Mouse (Mus musculus) heart, embryonic 10.5 days (tissue): ENCODE data around the gene Gm20388. TPM values are rescaled to one million over a fixed set of nuclear protein-coding genes. Genes with fewer than 3 reads are reported as not detected.
A peak's percentile ranks its signal among the peaks of the same experiment; 100 is the strongest.

ENCODE experiments used
- DNase-seq: peaks from one replicate; pipeline ENCODE4 v3.0.0-alpha.2; 2017; ENCODE audit warnings: low spot score
- H3K27ac ChIP-seq: fragments of 300-500 bp; sonication (generic); 2 replicates; pipeline ENCODE4 v1.5.1; 2016; ENCODE audit warnings: mild to moderate bottlenecking
- H3K27me3 ChIP-seq: fragments of 300-500 bp; sonication (generic); 2 replicates; pipeline ENCODE4 v1.6.1; 2016; ENCODE audit warnings: mild to moderate bottlenecking; ENCODE audit not compliant: poor library complexity, insufficient read depth, severe bottlenecking
- H3K36me3 ChIP-seq: fragments of 300-500 bp; sonication (generic); 2 replicates; pipeline ENCODE4 v1.6.1; 2016; ENCODE audit warnings: mild to moderate bottlenecking, moderate library complexity
- H3K4me1 ChIP-seq: fragments of 300-500 bp; sonication (generic); 2 replicates; pipeline ENCODE4 v1.6.1; 2016; ENCODE audit warnings: mild to moderate bottlenecking
- H3K4me3 ChIP-seq: fragments of 300-500 bp; sonication (generic); 2 replicates; pipeline ENCODE4 v1.5.1; 2016; ENCODE audit warnings: mild to moderate bottlenecking, moderate library complexity
- H3K9me3 ChIP-seq: fragments of 300-500 bp; sonication (generic); 2 replicates; pipeline ENCODE4 v1.6.1; 2016; ENCODE audit warnings: mild to moderate bottlenecking, moderate library complexity
- WGBS: fragments of 180-500 bp; shearing (Covaris S2); methylation state at CpG from one replicate; pipeline ENCODE4 v1.1.7; 2016; 5-methylcytosine and 5-hydroxymethylcytosine counted together
- polyA plus RNA-seq: library from polyadenylated mRNA; unstranded; fragments of >200 nt; fragmentation: Nextera tagmentation; extraction: Ambion mirVana; gene quantifications from 2 replicates; pipeline ENCODE4 v1.2.1, GENCODE M21; 2016

Gm20388 gene
- polyA plus RNA-seq, 1 experiment from 2014 or later = 4.5 TPM

DNA sequence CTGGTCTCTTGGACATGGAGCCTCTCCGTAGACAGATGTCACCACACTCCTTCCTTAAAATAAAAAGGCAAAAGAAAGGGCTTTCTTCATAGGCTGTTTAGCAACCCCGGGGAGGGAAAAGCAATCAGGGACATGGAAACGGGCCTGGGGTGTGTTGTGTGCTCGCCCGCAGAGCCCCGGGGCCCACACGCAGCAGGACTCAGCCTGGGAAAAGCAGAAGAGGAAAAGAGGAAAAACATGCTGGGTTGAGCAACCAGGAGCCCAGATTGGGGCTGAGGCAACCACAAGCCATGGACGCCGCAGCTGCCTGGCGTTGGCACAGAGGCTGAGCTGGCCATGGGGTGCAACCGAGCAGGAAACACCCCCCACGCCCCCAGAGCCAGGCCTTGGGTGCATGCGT lies 775.4 kb downstream of the Gm20388 start:
- Histone ChIP-seq H3K36me3 (no peaks in the 10 kb centered on the region), H3K9me3 (no peaks in the 10 kb centered on the region), H3K27ac (no peak overlapping the region), H3K4me3 (no peak overlapping the region), H3K27me3 (peaks cover 67% of the 10 kb centered on the region), H3K4me1 (peaks cover 8% of the 10 kb centered on the region; the same call in 1 of the 2 replicates)
- no peak for DNase-seq
- WGBS = 79% methylated on average over 13 of the region's 13 CpGs

DNA sequence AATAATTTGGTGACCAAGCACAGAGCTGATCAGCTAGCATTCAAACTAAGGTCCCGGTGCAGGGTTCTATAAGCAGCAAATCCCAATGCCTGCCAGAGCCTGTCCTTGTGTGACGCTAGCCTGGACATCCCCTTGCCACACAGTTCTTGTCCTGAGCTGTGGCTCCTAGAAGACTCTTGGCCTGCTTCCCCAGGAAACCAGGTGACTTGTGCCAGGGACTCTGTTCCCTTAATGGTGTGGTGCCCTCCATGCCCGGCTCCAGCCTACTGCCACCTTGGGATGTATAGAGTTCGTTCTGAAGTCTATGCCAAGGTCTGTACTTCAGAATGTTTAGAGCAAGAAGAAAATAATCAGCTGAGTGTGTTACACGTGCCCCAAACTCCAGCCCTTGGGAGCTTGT lies 775.9 kb downstream of the Gm20388 start:
- 84% methylated on average over 5 of the region's 5 CpGs for WGBS
- DNase-seq = peak; percentile 73
- Histone ChIP-seq H3K9me3 (no peaks in the 10 kb centered on the region), H3K27me3 (peaks cover 67% of the 10 kb centered on the region), H3K27ac (no peak overlapping the region), H3K36me3 (no peaks in the 10 kb centered on the region), H3K4me1 (peaks cover 8% of the 10 kb centered on the region; the same call in 1 of the 2 replicates), H3K4me3 (no peak overlapping the region)

GRCm38 (mm10) chr8:120687786-120688185 lies 777.1 kb downstream of the Gm20388 start:
- no peak for DNase-seq
- 60% methylated on average over 8 of the region's 8 CpGs for WGBS
- H3K9me3 ChIP-seq = no peaks in the 10 kb centered on the region
- H3K4me3 ChIP-seq = no peak overlapping the region
- peaks cover 9% of the 10 kb centered on the region; the same call in 1 of the 2 replicates for H3K4me1 ChIP-seq
- no peak overlapping the region for H3K27ac ChIP-seq
- H3K27me3 ChIP-seq = peaks cover 57% of the 10 kb centered on the region
- no peaks in the 10 kb centered on the region for H3K36me3 ChIP-seq

DNA sequence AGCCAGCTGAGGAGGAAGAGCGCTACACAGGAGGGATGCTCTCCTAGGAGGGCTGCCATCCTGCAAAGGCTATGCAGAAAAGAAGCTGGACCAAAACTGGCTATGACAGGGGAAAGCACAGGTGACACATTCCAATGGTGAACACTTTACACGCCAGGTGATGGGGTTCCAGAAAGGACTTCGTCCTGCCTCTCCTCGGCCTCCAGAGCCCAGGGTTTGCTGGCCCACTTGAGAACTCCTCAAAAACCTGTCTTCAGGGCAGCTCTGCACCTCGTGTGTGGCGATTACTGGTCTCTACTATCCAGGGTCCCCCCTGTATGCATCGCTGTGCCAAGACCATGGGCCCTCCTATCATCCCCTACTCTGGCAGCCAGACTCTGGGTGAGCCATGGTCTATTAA lies 777.9 kb downstream of the Gm20388 start:
- peaks cover 12% of the 10 kb centered on the region; the same call in 1 of the 2 replicates for H3K4me1 ChIP-seq
- 83% methylated on average over 7 of the region's 7 CpGs for WGBS
- H3K4me3 ChIP-seq = no peak overlapping the region
- H3K36me3 ChIP-seq = no peaks in the 10 kb centered on the region
- H3K27ac ChIP-seq = no peak overlapping the region
- no peak for DNase-seq
- H3K9me3 ChIP-seq = no peaks in the 10 kb centered on the region
- peaks cover 56% of the 10 kb centered on the region for H3K27me3 ChIP-seq

- H3K27ac ChIP-seq = no peak overlapping the region
- peaks cover 24% of the 10 kb centered on the region for H3K27me3 ChIP-seq
- H3K4me1 ChIP-seq = peaks cover 36% of the 10 kb centered on the region
- WGBS = 49% methylated on average over 4 of the region's 4 CpGs
- H3K9me3 ChIP-seq = no peaks in the 10 kb centered on the region; the same call in 1 of the 2 replicates
- no peak overlapping the region for H3K4me3 ChIP-seq
- DNase-seq = no peak
- H3K36me3 ChIP-seq = no peaks in the 10 kb centered on the region
Observed at GRCm38 (mm10) chr8:120692934-120693333, 782.3 kb downstream of the Gm20388 start.

DNA sequence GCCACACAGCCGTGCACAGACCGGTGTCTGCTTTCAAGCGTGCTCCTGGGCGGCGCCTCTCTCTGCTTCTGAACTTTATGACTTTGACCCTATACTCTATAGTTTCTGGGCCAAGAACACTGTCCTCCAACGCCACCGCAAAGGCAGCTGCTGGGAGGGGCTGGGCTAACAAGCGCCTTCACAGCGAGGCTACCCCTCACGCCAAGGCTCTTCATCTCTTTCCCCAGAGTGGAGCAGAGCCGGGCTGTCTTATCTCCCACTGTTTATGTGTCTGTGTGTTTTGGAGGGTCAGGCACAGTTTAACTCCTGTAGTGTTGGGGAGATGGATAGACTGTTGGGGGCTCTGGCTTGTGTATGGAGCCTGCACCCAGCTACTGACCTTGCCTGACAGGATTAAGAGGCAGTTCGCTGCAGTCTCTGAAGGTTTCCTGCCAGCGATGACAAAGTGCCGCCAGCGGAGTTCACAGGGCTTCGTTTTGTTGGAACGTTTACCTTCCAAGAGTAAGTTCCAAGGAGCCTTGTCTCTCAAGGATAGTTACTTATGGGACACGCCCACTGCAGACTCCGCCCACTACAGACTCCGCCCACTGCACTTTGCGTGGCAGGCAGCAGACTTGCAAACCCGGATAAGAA lies 783.3 kb downstream of the Gm20388 start:
- H3K9me3 ChIP-seq = no peaks in the 10 kb centered on the region; the same call in 1 of the 2 replicates
- H3K4me3 ChIP-seq = peak overlapping the region; percentile 20
- no peaks in the 10 kb centered on the region for H3K36me3 ChIP-seq
- peak overlapping the region; percentile 6; the same call in 1 of the 2 replicates for H3K27ac ChIP-seq
- H3K27me3 ChIP-seq = peaks cover 13% of the 10 kb centered on the region; the same call in 1 of the 2 replicates
- peaks cover 36% of the 10 kb centered on the region for H3K4me1 ChIP-seq
- no peak for DNase-seq
- WGBS = 29% methylated on average over 22 of the region's 22 CpGs

GRCm38 (mm10) chr8:120696401-120697153 lies 785.9 kb downstream of the Gm20388 start:
- 43% methylated on average over 13 of the region's 13 CpGs for WGBS
- H3K36me3 ChIP-seq = no peaks in the 10 kb centered on the region
- no peaks in the 10 kb centered on the region; the same call in 1 of the 2 replicates for H3K9me3 ChIP-seq
- H3K27me3 ChIP-seq = peaks cover 16% of the 10 kb centered on the region; the same call in 1 of the 2 replicates
- H3K4me3 ChIP-seq = no peak overlapping the region
- H3K4me1 ChIP-seq = peaks cover 43% of the 10 kb centered on the region
- no peak for DNase-seq
- H3K27ac ChIP-seq = no peak overlapping the region

DNA sequence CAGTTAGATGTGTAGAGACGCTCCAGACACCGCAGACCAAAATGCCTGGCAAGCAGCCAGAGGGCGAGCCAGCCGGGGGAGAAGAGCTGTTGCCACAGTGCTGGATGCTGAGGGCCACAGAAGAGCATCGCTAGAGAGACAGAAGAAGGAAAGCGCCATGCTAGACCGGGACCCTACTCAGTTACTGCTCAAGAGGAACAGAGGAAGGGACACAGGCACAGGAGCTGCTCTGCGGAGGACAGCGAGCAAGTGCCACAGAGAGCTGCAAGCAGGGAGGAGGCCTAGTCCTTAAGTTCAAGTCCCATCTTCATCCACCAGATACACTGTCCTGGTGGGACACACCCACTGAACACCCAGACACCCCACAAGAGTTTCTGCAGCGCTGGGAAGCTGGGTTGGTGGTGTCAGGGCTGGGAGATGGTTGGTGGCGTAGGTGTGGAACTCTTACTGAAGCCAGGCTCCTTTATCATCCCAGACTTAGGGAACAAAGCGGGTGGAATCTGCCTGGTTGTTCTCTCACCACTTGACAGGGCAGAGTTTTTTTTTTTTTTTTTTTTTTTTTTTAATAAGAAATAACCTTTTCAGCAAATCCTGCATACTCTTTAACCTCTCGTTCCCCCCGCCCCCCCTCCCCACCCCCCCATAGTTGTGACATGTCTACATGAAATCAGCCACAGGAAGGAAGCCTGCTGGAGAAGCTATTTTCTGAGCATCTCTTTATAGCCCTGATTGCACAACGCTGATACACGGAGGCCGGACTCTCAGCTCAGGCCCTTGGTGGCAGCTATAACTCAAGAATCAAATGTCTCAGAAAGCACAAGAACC lies 786.7 kb downstream of the Gm20388 start:
- whole genome bisulfite sequencing = 67% methylated on average over 17 of the region's 17 CpGs
- Histone ChIP-seq H3K27me3 (peaks cover 24% of the 10 kb centered on the region; the same call in 1 of the 2 replicates), H3K27ac (0 out of 2 replicates have a peak overlapping the region, but pooled peaks have one; percentile 18), H3K36me3 (no peaks in the 10 kb centered on the region), H3K4me1 (peaks cover 43% of the 10 kb centered on the region), H3K9me3 (no peaks in the 10 kb centered on the region; the same call in 1 of the 2 replicates), H3K4me3 (no peak overlapping the region)
- DNase-seq = no peak

DNA sequence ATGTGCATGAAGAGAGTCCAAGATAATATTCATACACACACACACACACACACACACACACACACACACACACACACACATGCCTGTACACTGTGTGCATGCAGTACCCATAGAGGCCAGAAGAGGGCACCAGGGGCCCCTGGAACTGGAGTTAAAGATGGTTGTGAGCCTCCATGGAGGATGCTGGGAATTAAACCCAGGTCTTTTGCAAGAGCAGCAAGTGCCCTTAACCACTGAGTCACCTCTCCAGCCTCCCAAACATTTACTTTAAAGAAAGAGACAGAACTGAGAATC lies 787.3 kb downstream of the Gm20388 start:
- H3K27ac ChIP-seq = no peak overlapping the region

DNA sequence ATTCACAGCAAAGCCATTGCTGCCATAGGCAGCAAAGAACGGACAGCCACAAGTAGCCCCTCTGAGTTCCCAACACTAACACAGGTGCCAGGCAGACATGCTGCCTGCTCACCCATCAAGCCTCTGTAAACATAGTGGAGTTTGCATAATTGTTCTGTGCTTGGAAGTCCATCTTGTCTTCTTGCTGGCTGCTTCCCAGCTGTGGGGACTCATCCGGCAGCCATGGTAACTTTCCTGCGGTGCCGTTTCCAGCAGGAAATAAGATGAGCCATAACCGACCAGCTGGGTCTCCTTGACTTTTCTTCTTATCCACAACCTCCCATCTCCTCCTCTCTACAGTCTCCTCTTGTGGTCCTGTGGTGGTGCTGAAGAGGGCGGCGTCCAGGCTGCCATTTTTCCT lies 787.8 kb downstream of the Gm20388 start:
- Histone ChIP-seq H3K9me3 (no peaks in the 10 kb centered on the region; the same call in 1 of the 2 replicates), H3K4me3 (no peak overlapping the region), H3K27me3 (peaks cover 25% of the 10 kb centered on the region; the same call in 1 of the 2 replicates), H3K27ac (no peak overlapping the region), H3K36me3 (no peaks in the 10 kb centered on the region), H3K4me1 (peaks cover 39% of the 10 kb centered on the region)
- DNase-seq = no peak
- 86% methylated on average over 7 of the region's 7 CpGs for WGBS

More for the DNA sequence above, 787.3 kb downstream of the Gm20388 start:
- Histone ChIP-seq H3K27me3 (peaks cover 25% of the 10 kb centered on the region; the same call in 1 of the 2 replicates), H3K9me3 (no peaks in the 10 kb centered on the region; the same call in 1 of the 2 replicates), H3K4me3 (no peak overlapping the region), H3K4me1 (peaks cover 40% of the 10 kb centered on the region), H3K36me3 (no peaks in the 10 kb centered on the region)
- no peak for DNase-seq

- Histone ChIP-seq H3K27me3 (peaks cover 31% of the 10 kb centered on the region; the same call in 1 of the 2 replicates), H3K36me3 (no peaks in the 10 kb centered on the region), H3K27ac (no peak overlapping the region), H3K4me1 (peaks cover 34% of the 10 kb centered on the region), H3K9me3 (no peaks in the 10 kb centered on the region; the same call in 1 of the 2 replicates), H3K4me3 (no peak overlapping the region)
- no peak for DNase-seq
- 74% methylated on average over 6 of the region's 6 CpGs for WGBS
Observed at GRCm38 (mm10) chr8:120699079-120699478, 788.4 kb downstream of the Gm20388 start.

GRCm38 (mm10) chr8:120699565-120699964 lies 788.9 kb downstream of the Gm20388 start:
- H3K4me3 ChIP-seq = no peak overlapping the region
- 48% methylated on average over 2 of the region's 2 CpGs for WGBS
- H3K4me1 ChIP-seq = peaks cover 29% of the 10 kb centered on the region
- DNase-seq = no peak
- 0 out of 2 replicates have a peak overlapping the region, but pooled peaks have one; percentile 56 for H3K27ac ChIP-seq
- H3K9me3 ChIP-seq = no peaks in the 10 kb centered on the region; the same call in 1 of the 2 replicates
- no peaks in the 10 kb centered on the region for H3K36me3 ChIP-seq
- peaks cover 33% of the 10 kb centered on the region; the same call in 1 of the 2 replicates for H3K27me3 ChIP-seq
